Mouse (Mus musculus) CH12.LX (cell line): ENCODE data around the gene Itpr1.

Source experiments
- CTCF ChIP-seq, 2 experiments: IDR thresholded peaks in 1 of 2; conservative IDR thresholded peaks in 1 of 2; 2 replicates each; pipeline ENCODE4 v1.5.1; 2011 to 2012; ENCODE audit warnings: low read depth in 2 of 2, low read length in 2 of 2, improper control_type of control experiment in 1 of 2, inconsistent platforms in 1 of 2, mild to moderate bottlenecking in 1 of 2, moderate library complexity in 1 of 2
- EP300 ChIP-seq: IDR thresholded peaks from 2 replicates; pipeline ENCODE4 v1.6.1; 2011; ENCODE audit warnings: low read length, improper control_type of control experiment
- JUN ChIP-seq: IDR thresholded peaks from 2 replicates; pipeline ENCODE4 v1.6.1; 2011; ENCODE audit warnings: low read depth, mild to moderate bottlenecking, low read length, improper control_type of control experiment, moderate library complexity; ENCODE audit not compliant: insufficient read depth
- MAFK ChIP-seq: IDR thresholded peaks from 2 replicates; pipeline ENCODE4 v1.6.1; 2011; ENCODE audit warnings: low read length, improper control_type of control experiment; ENCODE audit not compliant: insufficient replicate concordance
- MAX ChIP-seq: IDR thresholded peaks from 2 replicates; pipeline ENCODE4 v1.6.1; 2011; ENCODE audit warnings: low read length, improper control_type of control experiment
- MEF2A ChIP-seq: IDR thresholded peaks from 2 replicates; pipeline ENCODE4 v1.6.1; 2014; ENCODE audit warnings: low read depth, mild to moderate bottlenecking, inconsistent platforms, low read length, improper control_type of control experiment, borderline replicate concordance
- MXI1 ChIP-seq: IDR thresholded peaks from 2 replicates; pipeline ENCODE4 v1.6.1; 2011; ENCODE audit warnings: mild to moderate bottlenecking, low read depth, low read length, improper control_type of control experiment
- MYC ChIP-seq: IDR thresholded peaks from 2 replicates; pipeline ENCODE4 v1.6.1; 2011; ENCODE audit warnings: low read depth, mild to moderate bottlenecking, improper control_type of control experiment, low read length
- TBP ChIP-seq: conservative IDR thresholded peaks from 2 replicates; pipeline ENCODE4 v1.6.1; 2011; ENCODE audit warnings: low read depth, low read length, improper control_type of control experiment
- ZKSCAN1 ChIP-seq: IDR thresholded peaks from 2 replicates; pipeline ENCODE4 v1.6.1; 2012; ENCODE audit warnings: low read depth, inconsistent platforms, low read length, improper control_type of control experiment, borderline replicate concordance

DNA sequence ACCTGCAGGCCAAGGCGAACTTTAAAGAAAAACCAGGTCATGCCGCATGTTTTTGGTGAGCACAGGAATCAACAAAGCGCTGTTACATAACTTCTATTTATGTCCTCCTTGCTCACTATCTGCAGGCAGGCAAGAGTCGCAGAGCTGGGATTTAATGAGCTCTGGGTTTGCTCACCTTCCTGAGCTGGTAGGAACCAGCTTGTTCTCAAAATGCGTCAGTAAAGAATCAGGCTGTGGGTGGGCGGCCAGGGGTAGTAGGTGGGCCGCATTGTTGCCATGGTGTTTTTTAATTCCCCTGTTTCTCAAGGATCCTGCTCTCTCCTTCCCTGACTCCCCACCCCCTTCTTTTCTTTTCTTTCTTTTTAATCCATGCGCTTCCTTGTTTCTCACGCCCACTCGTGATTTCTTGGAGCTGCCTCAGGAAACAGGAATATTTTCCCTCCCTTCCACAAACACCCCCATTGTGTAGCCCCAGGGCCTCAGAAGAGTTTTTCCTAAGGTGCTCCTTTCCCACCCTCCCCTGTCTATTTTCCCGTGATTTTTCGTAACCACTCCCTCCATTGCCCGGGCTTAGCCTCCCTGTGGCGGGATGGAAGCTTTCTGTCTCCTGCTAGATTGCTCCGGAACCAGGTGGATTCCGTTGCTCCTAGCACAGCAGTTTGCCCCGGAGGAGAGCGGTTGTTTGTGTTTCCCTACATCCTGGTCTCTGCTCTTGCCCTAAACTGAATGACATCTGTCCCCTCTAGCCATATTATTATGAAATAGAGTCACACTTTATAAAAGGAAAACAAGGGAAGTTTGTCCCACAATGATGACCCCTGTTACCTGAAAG is 243.6 kb downstream of the Itpr1 start:
- TF ChIP-seq MYC, result no peak
- no peak for TF ChIP-seq MEF2A
- TF ChIP-seq JUN, result no peak
- no peak for TF ChIP-seq MAFK
- TF ChIP-seq MAX, result no peak
- no peak for TF ChIP-seq CTCF (conservative IDR thresholded peaks at IDR 0.05 in 1 of 2, IDR thresholded peaks at IDR 0.05 in 1 of 2; ENCODE audit: low read depth in 2 of 2, low read length in 2 of 2)
- no peak for TF ChIP-seq ZKSCAN1
- TF ChIP-seq MXI1, result no peak
- TF ChIP-seq EP300, result no peak
- TF ChIP-seq TBP, result no peak
